Mouse (Mus musculus) B cell, adult (primary cell): Measurements from ENCODE around the gene Gm6657. TPM values are rescaled to one million over a fixed set of nuclear protein-coding genes. Genes with fewer than 3 reads are reported as not detected.

Experiments used
- total RNA-seq: library from RNA; stranded (reverse); gene quantifications from 4 replicates; pipeline ENCODE4 v1.2.4, GENCODE M21; 2023; ENCODE audit not compliant: inconsistent age

The Gm6657 gene
- not detected in 4 replicates for total RNA-seq

GRCm38 (mm10) chr12:78193942-78194341, at the start of gene Gm6657:
Gene Gm6657 (plus strand): TSS chr12:78194242.

GRCm38 (mm10) chr12:78225707-78226518, 31.9 kb downstream of the Gm6657 start, which contains the start of gene Gphn:
Gene Gphn (plus strand): TSS chr12:78226379.

Other genes starting within 250 kb of the Gm6657 start
- gene Gphn, start 32.1 kb downstream of the Gm6657 start, total RNA-seq, result 12.9 to 17.0 TPM (median 15.5 TPM) in 4 replicates